ENCODE assay signal across 16 mouse cellular contexts in the genomic region with DNA sequence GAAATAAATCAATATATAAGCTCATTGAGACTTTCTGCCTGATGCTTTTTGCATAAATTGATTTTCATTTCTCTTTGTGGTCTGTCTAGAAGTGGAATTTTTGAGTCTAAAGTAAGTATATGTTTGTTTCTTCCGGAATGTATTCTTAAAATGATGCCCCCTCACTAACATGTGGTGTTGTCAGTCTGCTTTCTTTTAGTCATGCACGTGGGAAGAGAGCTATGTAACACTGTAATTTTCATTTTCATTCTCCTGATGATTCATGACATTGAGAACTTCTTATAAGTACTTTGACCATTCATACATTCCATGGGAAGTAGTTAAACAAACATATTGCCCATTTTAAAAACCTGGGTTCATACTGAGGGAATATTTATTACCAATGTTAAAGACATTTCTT.
"Had no signal": no experiment of that assay in that cellular context is flagged by ENCODE, and none has a peak within 500 bp of the region (broad histone marks: within the 10 kb centered on the region; RNA-seq: fewer than 3 reads in every experiment).

No protein-coding gene starts in this region.

- DNase-seq: retina, postnatal 1 day; right cerebral cortex, adult 18-20 months; right cerebral cortex, postnatal 14 days; right cerebral cortex, postnatal 25 days; right cerebral cortex, postnatal 4 days; spleen, adult 18-20 months; thymus, adult 18-20 months; thymus, adult 2 months; thymus, postnatal 14 days; thymus, postnatal 25 days; thymus, postnatal 36 days; thymus, postnatal 4 days had no signal

- H3K4me1 ChIP-seq: neural tube, embryonic 13.5 days; neural tube, embryonic 15.5 days; stomach, embryonic 15.5 days had no signal

- H3K9ac ChIP-seq: neural tube, embryonic 13.5 days; neural tube, embryonic 15.5 days; stomach, embryonic 15.5 days had no signal

- H3K4me3 ChIP-seq: neural tube, embryonic 13.5 days; neural tube, embryonic 15.5 days; stomach, embryonic 15.5 days had no signal

- H3K4me2 ChIP-seq: neural tube, embryonic 13.5 days; neural tube, embryonic 15.5 days; stomach, embryonic 15.5 days had no signal

- H3K27ac ChIP-seq: neural tube, embryonic 13.5 days; neural tube, embryonic 15.5 days; stomach, embryonic 15.5 days; stomach, postnatal 0 days had no signal

- H3K36me3 ChIP-seq: neural tube, embryonic 13.5 days; neural tube, embryonic 15.5 days; stomach, embryonic 15.5 days had no signal

- H3K9me3 ChIP-seq: neural tube, embryonic 13.5 days; neural tube, embryonic 15.5 days; stomach, embryonic 15.5 days had no signal

- H3K27me3 ChIP-seq: neural tube, embryonic 13.5 days; neural tube, embryonic 15.5 days; stomach, embryonic 15.5 days had no signal
